In genomic region chr3:90678656-90679055, GRCm38 (mm10) we compare ENCODE assay signal across 34 mouse cellular contexts. TPM values are rescaled to one million over a fixed set of nuclear protein-coding genes. Genes with fewer than 3 reads are reported as not detected.
DNase-seq lines count a peak whose midpoint lies in the region; ATAC-seq and TF ChIP-seq lines count a peak whose summit lies in the region.
"Had no signal": no experiment of that assay in that cellular context is flagged by ENCODE, and none has a peak within 500 bp of the region (broad histone marks: within the 10 kb centered on the region; RNA-seq: fewer than 3 reads in every experiment).

No protein-coding gene starts in this region.

- no peak for DNase-seq in liver, postnatal 0 days
- peak; percentile 14 for DNase-seq in ZHBTc4 (ENCODE audit: low read depth, low spot score)
- no peak for DNase-seq in frontal cortex, adult 2 months (ENCODE audit: extremely low spot score in 1 of 2, low spot score in 1 of 2)
- DNase-seq in lung, adult 2 months = no peak
- DNase-seq: adrenal gland, adult 2 months; adrenal gland, postnatal 14 days; cerebellum, adult 18-20 months; cerebellum, adult 9-10 months; cerebellum, postnatal 14 days; gastrocnemius, postnatal 10 days; gastrocnemius, postnatal 36 days; heart, adult 18-20 months; heart, postnatal 10 days; heart, postnatal 4 days had no signal

- no peaks in the 10 kb centered on the region for H3K9me3 ChIP-seq in liver, postnatal 0 days (ENCODE audit: low read length)
- no peaks in the 10 kb centered on the region for H3K9me3 ChIP-seq in liver, embryonic 12.5 days (replicated peaks)
- H3K9me3 ChIP-seq: embryonic facial prominence, embryonic 12.5 days; embryonic facial prominence, embryonic 15.5 days; heart, embryonic 12.5 days; heart, embryonic 15.5 days had no signal

- H3K27me3 ChIP-seq in liver, postnatal 0 days (ENCODE audit: insufficient read depth, low read length) = no peaks in the 10 kb centered on the region
- H3K27me3 ChIP-seq in liver, embryonic 12.5 days (replicated peaks) = no peaks in the 10 kb centered on the region
- H3K27me3 ChIP-seq: embryonic facial prominence, embryonic 12.5 days; embryonic facial prominence, embryonic 15.5 days; heart, embryonic 12.5 days; heart, embryonic 15.5 days had no signal

- H3K4me1 ChIP-seq in liver, postnatal 0 days (ENCODE audit: insufficient read depth) = no peaks in the 10 kb centered on the region
- H3K4me1 ChIP-seq in liver, embryonic 12.5 days = no peaks in the 10 kb centered on the region
- H3K4me1 ChIP-seq in lung, adult 2 months (ENCODE audit: control insufficient read depth, insufficient read depth, low read length) = no peaks in the 10 kb centered on the region
- H3K4me1 ChIP-seq: embryonic facial prominence, embryonic 12.5 days; embryonic facial prominence, embryonic 15.5 days; heart, embryonic 12.5 days; heart, embryonic 15.5 days had no signal

- TF ChIP-seq EP300 in liver, postnatal 0 days (IDR thresholded peaks at IDR 0.05; ENCODE audit: low read depth) = peak; percentile 33; the same call in 1 of the 2 replicates

- 20% methylated on average over 3 of the region's 3 CpGs for WGBS in liver, postnatal 0 days (ENCODE audit: insufficient replicate concordance)
- 10% methylated on average over 3 of the region's 3 CpGs for WGBS in liver, embryonic 12.5 days (ENCODE audit: insufficient replicate concordance)
- WGBS in lung, adult 2 months = 26% methylated on average over 3 of the region's 3 CpGs

- no peak overlapping the region for H3K4me3 ChIP-seq in liver, postnatal 0 days (ENCODE audit: low read depth, low read length)
- no peak overlapping the region for H3K4me3 ChIP-seq in liver, embryonic 12.5 days
- no peak overlapping the region for H3K4me3 ChIP-seq in lung, adult 2 months (replicated peaks; ENCODE audit: extremely low read depth, low read depth, low read length)
- H3K4me3 ChIP-seq: embryonic facial prominence, embryonic 12.5 days; embryonic facial prominence, embryonic 15.5 days; heart, embryonic 12.5 days; heart, embryonic 15.5 days had no signal

- H3K9ac ChIP-seq in liver, postnatal 0 days (replicated peaks) = no peak overlapping the region
- H3K9ac ChIP-seq in liver, embryonic 12.5 days = no peak overlapping the region
- H3K9ac ChIP-seq: embryonic facial prominence, embryonic 12.5 days; embryonic facial prominence, embryonic 15.5 days; heart, embryonic 12.5 days; heart, embryonic 15.5 days; hindbrain, embryonic 14.5 days had no signal

- H3K4me2 ChIP-seq in liver, postnatal 0 days (ENCODE audit: low read depth, low read length) = no peak overlapping the region
- H3K4me2 ChIP-seq in liver, embryonic 12.5 days = no peak overlapping the region
- H3K4me2 ChIP-seq: embryonic facial prominence, embryonic 12.5 days; embryonic facial prominence, embryonic 15.5 days; heart, embryonic 12.5 days; heart, embryonic 15.5 days; hindbrain, embryonic 14.5 days had no signal

- no peak for TF ChIP-seq CTCF in liver, postnatal 0 days (IDR thresholded peaks at IDR 0.05; ENCODE audit: low read depth)
- TF ChIP-seq CTCF in lung, adult 2 months (IDR thresholded peaks at IDR 0.05; ENCODE audit: insufficient read depth, low read length) = no peak

- no peak for TF ChIP-seq POLR2A in lung, adult 2 months (IDR thresholded peaks at IDR 0.05; ENCODE audit: borderline replicate concordance, extremely low read depth, low read depth, low read length)

- no peak for ATAC-seq in liver, postnatal 0 days
- no peak for ATAC-seq in liver, embryonic 12.5 days
- ATAC-seq in granulocyte monocyte progenitor cell, adult 5-6 weeks (replicated peaks; ENCODE audit: poor library complexity, severe bottlenecking) = peak; percentile 71
- ATAC-seq in cerebellum, adult (ENCODE audit: insufficient number of reproducible peaks, low FRiP score, low TSS enrichment) = no peak
- ATAC-seq: CD4-positive, CD25-positive, alpha-beta regulatory T cell, adult 4 months; forebrain, embryonic 14.5 days; hindbrain, postnatal 0 days; inflammation-experienced regulatory T-cells, adult 6 months; intestine, embryonic 16.5 days had no signal

- H3K36me3 ChIP-seq in liver, postnatal 0 days (replicated peaks; ENCODE audit: insufficient read depth, low read length) = no peaks in the 10 kb centered on the region
- no peaks in the 10 kb centered on the region for H3K36me3 ChIP-seq in liver, embryonic 12.5 days
- H3K36me3 ChIP-seq: embryonic facial prominence, embryonic 12.5 days; embryonic facial prominence, embryonic 15.5 days; heart, embryonic 12.5 days; heart, embryonic 15.5 days had no signal

- H3K27ac ChIP-seq in liver, postnatal 0 days (ENCODE audit: low read depth) = no peak overlapping the region
- H3K27ac ChIP-seq in liver, embryonic 12.5 days = no peak overlapping the region
- H3K27ac ChIP-seq: embryonic facial prominence, embryonic 12.5 days; embryonic facial prominence, embryonic 15.5 days; heart, embryonic 15.5 days; hindbrain, embryonic 14.5 days; hindbrain, postnatal 0 days had no signal

RNA-seq across cellular contexts. Expression of gene S100a8, which starts 9.9 kb away (rescaled TPM):
- 3,883 and 4,059 TPM in 2 replicates for polyA plus RNA-seq in liver, postnatal 0 days (2015; fragmentation: Nextera tagmentation; extraction: Ambion mirVana)
- 209 and 244 TPM in 2 replicates for polyA plus RNA-seq in liver, embryonic 12.5 days (2016; fragmentation: Nextera tagmentation; extraction: Ambion mirVana)
- total RNA-seq in granulocyte monocyte progenitor cell, adult 5-6 weeks (2014; fragmentation: Nextera tagmentation) = 347 and 679 TPM in 2 replicates
- 895 and 1,441 TPM in 2 replicates for total RNA-seq in granulocyte monocyte progenitor cell, adult 5-6 weeks (2017)
- polyA plus RNA-seq in frontal cortex, adult 2 months (2012; rRNA removed) = 1.9 and 3.7 TPM in 2 replicates
- 5.6 and 15.3 TPM in 2 replicates for polyA plus RNA-seq in lung, adult 2 months (2012; rRNA removed)
- total RNA-seq: ES-E14; gastrocnemius, adult 18-20 months; gastrocnemius, postnatal 36 days; heart, adult 18-20 months; hindbrain, postnatal 0 days had no signal
- polyA plus RNA-seq: adrenal gland, adult 2 months; C2C12; CD4-positive, CD25-positive, alpha-beta regulatory T cell, adult 4 months had no signal

RNA-seq across cellular contexts. Expression of gene S100a9, which starts 16.9 kb away (rescaled TPM):
- 2,494 and 2,662 TPM in 2 replicates for polyA plus RNA-seq in liver, postnatal 0 days (2015; fragmentation: Nextera tagmentation; extraction: Ambion mirVana)
- polyA plus RNA-seq in liver, embryonic 12.5 days (2016; fragmentation: Nextera tagmentation; extraction: Ambion mirVana) = 129 and 173 TPM in 2 replicates
- 129 and 333 TPM in 2 replicates for total RNA-seq in granulocyte monocyte progenitor cell, adult 5-6 weeks (2014; fragmentation: Nextera tagmentation)
- total RNA-seq in granulocyte monocyte progenitor cell, adult 5-6 weeks (2017) = 894 and 951 TPM in 2 replicates
- polyA plus RNA-seq in frontal cortex, adult 2 months (2012; rRNA removed) = 2.0 and 6.7 TPM in 2 replicates
- polyA plus RNA-seq in lung, adult 2 months (2012; rRNA removed) = 7.6 and 29.9 TPM in 2 replicates
- total RNA-seq: ES-E14; gastrocnemius, adult 18-20 months; gastrocnemius, postnatal 36 days had no signal
- polyA plus RNA-seq: adrenal gland, adult 2 months; C2C12; CD4-positive, CD25-positive, alpha-beta regulatory T cell, adult 4 months had no signal

RNA-seq across cellular contexts. Expression of gene S100a7a, which starts 24.8 kb away (rescaled TPM):
- polyA plus RNA-seq in liver, postnatal 0 days (2015; fragmentation: Nextera tagmentation; extraction: Ambion mirVana) = not detected in 2 replicates
- not detected in 2 replicates for polyA plus RNA-seq in liver, embryonic 12.5 days (2016; fragmentation: Nextera tagmentation; extraction: Ambion mirVana)
- not detected in 2 replicates for total RNA-seq in granulocyte monocyte progenitor cell, adult 5-6 weeks (2014; fragmentation: Nextera tagmentation)
- total RNA-seq in granulocyte monocyte progenitor cell, adult 5-6 weeks (2017) = not detected in 2 replicates
- polyA plus RNA-seq in frontal cortex, adult 2 months (2012; rRNA removed) = 0.70 and 0.76 TPM in 2 replicates
- 0.51 and 5.6 TPM in 2 replicates for polyA plus RNA-seq in lung, adult 2 months (2012; rRNA removed)
- total RNA-seq: adrenal gland, postnatal 14 days; adrenal gland, postnatal 4 days; gastrocnemius, adult 18-20 months; gastrocnemius, postnatal 10 days; heart, postnatal 4 days; hindbrain, postnatal 0 days had no signal
- polyA plus RNA-seq: CD4-positive, CD25-positive, alpha-beta regulatory T cell, adult 4 months; forebrain, embryonic 11.5 days; forebrain, embryonic 14.5 days; heart, embryonic 15.5 days; hindbrain, embryonic 11.5 days; hindbrain, embryonic 14.5 days; hindbrain, postnatal 0 days; inflammation-experienced regulatory T-cells, adult 6 months had no signal

RNA-seq across cellular contexts. Expression of gene Pglyrp4, which starts 48.0 kb away (rescaled TPM):
- not detected in 2 replicates for polyA plus RNA-seq in liver, postnatal 0 days (2015; fragmentation: Nextera tagmentation; extraction: Ambion mirVana)
- polyA plus RNA-seq in liver, embryonic 12.5 days (2016; fragmentation: Nextera tagmentation; extraction: Ambion mirVana) = not detected in 2 replicates
- total RNA-seq in granulocyte monocyte progenitor cell, adult 5-6 weeks (2014; fragmentation: Nextera tagmentation) = not detected in 2 replicates
- not detected in 2 replicates for total RNA-seq in granulocyte monocyte progenitor cell, adult 5-6 weeks (2017)
- not detected in 2 replicates for polyA plus RNA-seq in frontal cortex, adult 2 months (2012; rRNA removed)
- 3.0 TPM in 1 of 2 replicates, not detected in the other for polyA plus RNA-seq in lung, adult 2 months (2012; rRNA removed)
- total RNA-seq: adrenal gland, adult 2 months; adrenal gland, postnatal 14 days; adrenal gland, postnatal 4 days; ES-E14; gastrocnemius, adult 18-20 months; gastrocnemius, postnatal 10 days; gastrocnemius, postnatal 36 days; heart, adult 18-20 months; heart, postnatal 10 days; heart, postnatal 4 days; hindbrain, postnatal 0 days had no signal
- polyA plus RNA-seq: adrenal gland, adult 2 months; brain, embryonic 14.5 days; C2C12; CD4-positive, CD25-positive, alpha-beta regulatory T cell, adult 4 months; embryonic facial prominence, embryonic 12.5 days; forebrain, embryonic 11.5 days; forebrain, embryonic 14.5 days; heart, embryonic 12.5 days; heart, embryonic 15.5 days; hindbrain, embryonic 11.5 days; hindbrain, embryonic 14.5 days; hindbrain, postnatal 0 days; inflammation-experienced regulatory T-cells, adult 6 months; intestine, embryonic 16.5 days had no signal

Comparison
In these comparisons a context has a peak if more than half of its experiments do, and no peak if none do; other contexts are left out.
1. RNA of gene S100a8, which starts 9.9 kb away (polyA plus RNA-seq): 3,883 to 4,059 TPM in liver, postnatal 0 days; 209 to 244 TPM in liver, embryonic 12.5 days, 5.6 to 15.3 TPM in lung, adult 2 months and 1.9 to 3.7 TPM in frontal cortex, adult 2 months; every median in the first group is over 10 times any median in the second.
2. RNA of gene S100a9, which starts 16.9 kb away (polyA plus RNA-seq): 2,494 to 2,662 TPM in liver, postnatal 0 days; 129 to 173 TPM in liver, embryonic 12.5 days, 7.6 to 29.9 TPM in lung, adult 2 months and 2.0 to 6.7 TPM in frontal cortex, adult 2 months; every median in the first group is over 10 times any median in the second.